Mouse (Mus musculus) heart, embryonic 11.5 days (tissue): Measurements from ENCODE around the gene Grm5. TPM values are rescaled to one million over a fixed set of nuclear protein-coding genes. Genes with fewer than 3 reads are reported as not detected.

Source experiments
- ATAC-seq: fragments of 200-750 bp; cut with Nextera tagmentation; replicated peaks from 2 replicates; pipeline ENCODE4 v1.8.0; 2017; ENCODE audit warnings: moderate library complexity; ENCODE audit not compliant: insufficient number of reproducible peaks, low FRiP score, low TSS enrichment
- H3K27ac ChIP-seq: fragments of 300-500 bp; sonication (generic); 2 replicates; pipeline ENCODE4 v1.5.1; 2014; ENCODE audit warnings: mild to moderate bottlenecking, low read depth, low read length
- H3K27me3 ChIP-seq: fragments of 300-500 bp; sonication (generic); 2 replicates; pipeline ENCODE4 v1.6.1; 2014; ENCODE audit warnings: mild to moderate bottlenecking, low read length, mixed read lengths; ENCODE audit not compliant: control insufficient read depth, insufficient read depth
- H3K36me3 ChIP-seq: fragments of 300-500 bp; sonication (generic); 2 replicates; pipeline ENCODE4 v1.6.1; 2014; ENCODE audit warnings: mild to moderate bottlenecking, low read length, moderate library complexity, mixed read lengths; ENCODE audit not compliant: control insufficient read depth, insufficient read depth
- H3K4me1 ChIP-seq: fragments of 300-500 bp; sonication (generic); 2 replicates; pipeline ENCODE4 v1.6.1; 2014; ENCODE audit warnings: low read length; ENCODE audit not compliant: control insufficient read depth, insufficient read depth
- H3K4me2 ChIP-seq: fragments of 300-500 bp; sonication (generic); 2 replicates; pipeline ENCODE4 v1.6.1; 2014; ENCODE audit warnings: mild to moderate bottlenecking, moderate library complexity
- H3K4me3 ChIP-seq: fragments of 300-500 bp; sonication (generic); 2 replicates; pipeline ENCODE4 v1.5.1; 2014; ENCODE audit warnings: low read depth, low read length
- H3K9ac ChIP-seq: fragments of 300-500 bp; sonication (generic); 2 replicates; pipeline ENCODE4 v1.6.1; 2014; ENCODE audit warnings: mild to moderate bottlenecking, low read depth, low read length, moderate library complexity
- H3K9me3 ChIP-seq: fragments of 300-500 bp; sonication (generic); replicated peaks from 2 replicates; pipeline ENCODE4 v1.6.1; 2016; ENCODE audit warnings: low read length; ENCODE audit not compliant: control insufficient read depth
- WGBS: fragments of 180-500 bp; shearing (Covaris S2); extraction: QIAGEN DNeasy Blood & Tissue Kit; methylation state at CpG from one replicate; pipeline ENCODE4 v1.1.7; 2014; ENCODE audit not compliant: insufficient replicate concordance; 5-methylcytosine and 5-hydroxymethylcytosine counted together
- polyA plus RNA-seq: library from polyadenylated mRNA; unstranded; fragments of >200 nt; fragmentation: Nextera tagmentation; extraction: Ambion mirVana; gene quantifications from 2 replicates; pipeline ENCODE4 v1.2.1, GENCODE M21; 2014

Grm5 gene
- polyA plus RNA-seq, 1 experiment from 2014 or later = 0.04 TPM

DNA sequence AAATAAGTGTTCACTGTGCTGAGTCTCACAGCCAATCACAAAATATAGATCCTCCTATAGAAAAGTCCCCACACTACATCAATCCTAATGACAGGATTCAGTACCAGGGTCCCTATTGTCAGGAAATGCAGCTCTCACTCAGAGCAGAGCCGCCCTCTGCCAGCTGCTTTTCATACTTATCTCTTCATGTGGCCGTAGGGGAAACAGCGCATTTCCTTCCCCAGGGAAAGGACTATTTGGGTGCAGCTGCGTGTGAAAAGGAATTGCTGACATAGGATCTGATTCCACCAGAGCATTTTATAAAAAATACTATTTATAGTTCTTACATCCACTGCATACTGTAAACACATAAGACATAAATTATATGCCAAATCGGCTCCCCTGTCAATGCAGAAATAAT, 354.3 kb downstream of the Grm5 start:
- Histone ChIP-seq H3K27me3 (no peaks in the 10 kb centered on the region), H3K36me3 (no peaks in the 10 kb centered on the region), H3K27ac (no peak overlapping the region), H3K4me2 (no peak overlapping the region), H3K9me3 (no peaks in the 10 kb centered on the region), H3K4me3 (no peak overlapping the region), H3K9ac (no peak overlapping the region), H3K4me1 (no peaks in the 10 kb centered on the region)
- no peak for ATAC-seq
- WGBS = 36% methylated on average over 5 of the region's 5 CpGs

DNA sequence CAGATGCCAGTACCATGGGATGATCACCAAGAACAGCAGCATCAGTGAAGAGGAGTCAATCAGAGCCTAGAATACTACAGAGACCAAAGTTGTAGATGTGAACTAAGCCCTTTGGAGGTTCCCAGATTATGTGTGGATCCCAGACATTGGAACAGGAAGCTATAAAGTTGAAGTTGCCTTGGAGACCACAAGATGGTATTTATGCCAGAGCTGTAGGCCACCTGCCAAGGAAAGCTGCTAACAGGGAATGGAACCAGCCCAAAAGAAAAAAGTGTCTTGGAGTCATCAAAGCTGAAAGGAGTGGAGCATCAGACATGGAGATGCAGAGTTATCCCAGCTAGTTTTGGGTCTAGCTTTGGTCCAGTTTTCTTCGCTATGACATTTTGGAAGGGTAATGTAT, 366.2 kb downstream of the Grm5 start:
- 83% methylated on average over 1 of the region's 1 CpGs for WGBS
- ATAC-seq = no peak

DNA sequence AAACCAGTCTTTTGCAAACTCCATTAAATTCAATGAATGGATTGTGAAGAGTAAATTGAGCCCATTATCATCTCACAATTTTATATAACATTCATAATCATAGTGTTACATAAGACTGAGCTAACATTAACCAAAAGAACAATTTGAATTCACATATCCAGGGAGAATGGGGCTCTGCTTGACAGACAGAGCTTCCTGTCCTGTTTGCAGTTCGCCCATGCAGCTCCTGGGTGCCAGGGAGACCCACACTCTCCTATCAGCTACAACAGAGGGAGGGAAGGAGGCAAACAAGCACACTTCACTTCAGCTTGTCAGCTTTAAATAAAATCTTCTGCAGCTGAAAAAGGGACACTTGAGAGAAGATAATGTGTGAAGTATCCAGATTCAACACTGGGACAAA, 389.2 kb downstream of the Grm5 start:
- Histone ChIP-seq H3K36me3 (no peaks in the 10 kb centered on the region), H3K4me2 (no peak overlapping the region), H3K4me3 (no peak overlapping the region), H3K27me3 (no peaks in the 10 kb centered on the region), H3K27ac (no peak overlapping the region), H3K9ac (no peak overlapping the region), H3K4me1 (no peaks in the 10 kb centered on the region), H3K9me3 (no peaks in the 10 kb centered on the region)
- 46% methylated on average over 1 of the region's 1 CpGs for WGBS
- ATAC-seq = no peak

More for the DNA sequence above, 366.2 kb downstream of the Grm5 start:
- no peaks in the 10 kb centered on the region for H3K4me1 ChIP-seq
- H3K27ac ChIP-seq = no peak overlapping the region
- H3K4me3 ChIP-seq = no peak overlapping the region
- H3K9ac ChIP-seq = no peak overlapping the region
- H3K36me3 ChIP-seq = no peaks in the 10 kb centered on the region
- no peak overlapping the region for H3K4me2 ChIP-seq
- no peaks in the 10 kb centered on the region for H3K9me3 ChIP-seq
- no peaks in the 10 kb centered on the region for H3K27me3 ChIP-seq

DNA sequence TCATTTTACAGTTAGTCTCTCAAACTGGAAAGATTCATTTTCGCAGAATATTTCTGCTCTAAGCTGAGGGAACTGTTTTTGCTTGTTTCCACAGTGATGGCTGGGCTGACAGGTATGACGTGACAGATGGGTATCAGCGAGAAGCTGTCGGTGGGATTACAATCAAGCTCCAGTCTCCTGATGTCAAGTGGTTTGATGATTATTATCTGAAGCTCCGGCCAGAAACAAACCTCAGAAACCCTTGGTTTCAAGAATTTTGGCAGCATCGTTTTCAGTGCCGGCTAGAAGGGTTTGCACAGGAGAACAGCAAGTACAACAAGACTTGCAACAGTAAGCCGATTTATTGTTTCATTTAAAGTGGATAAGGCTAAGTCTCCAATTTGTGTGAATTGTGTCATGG, 391.1 kb downstream of the Grm5 start:
- no peak overlapping the region for H3K27ac ChIP-seq
- no peaks in the 10 kb centered on the region for H3K36me3 ChIP-seq
- H3K27me3 ChIP-seq = no peaks in the 10 kb centered on the region
- no peak overlapping the region for H3K9ac ChIP-seq
- no peak overlapping the region for H3K4me2 ChIP-seq
- ATAC-seq = no peak
- no peaks in the 10 kb centered on the region for H3K9me3 ChIP-seq
- H3K4me1 ChIP-seq = no peaks in the 10 kb centered on the region
- H3K4me3 ChIP-seq = no peak overlapping the region
- WGBS = 78% methylated on average over 8 of the region's 8 CpGs

DNA sequence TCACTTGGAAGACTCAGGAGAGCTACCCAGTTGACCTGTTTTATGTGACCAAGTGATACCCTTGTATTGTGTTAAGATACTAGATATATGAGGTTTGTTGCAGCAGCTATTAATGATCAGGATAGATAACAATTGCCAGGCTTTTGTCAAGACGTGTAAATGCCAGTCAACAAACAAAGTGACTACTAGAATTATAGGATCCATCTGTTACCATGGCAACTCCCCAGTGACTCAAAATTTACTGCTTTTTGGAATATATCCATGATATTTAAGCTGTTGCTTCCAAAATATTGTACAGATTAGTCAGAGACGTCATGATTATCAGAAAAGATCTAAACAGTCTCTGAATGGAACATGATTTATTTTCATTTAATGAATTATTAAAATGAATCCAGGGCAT, 399.5 kb downstream of the Grm5 start:
- Histone ChIP-seq H3K27ac (no peak overlapping the region), H3K4me2 (no peak overlapping the region), H3K27me3 (no peaks in the 10 kb centered on the region), H3K36me3 (no peaks in the 10 kb centered on the region), H3K9me3 (no peaks in the 10 kb centered on the region), H3K4me3 (no peak overlapping the region), H3K9ac (no peak overlapping the region), H3K4me1 (no peaks in the 10 kb centered on the region)
- no peak for ATAC-seq
- WGBS = 76% methylated on average over 2 of the region's 2 CpGs

DNA sequence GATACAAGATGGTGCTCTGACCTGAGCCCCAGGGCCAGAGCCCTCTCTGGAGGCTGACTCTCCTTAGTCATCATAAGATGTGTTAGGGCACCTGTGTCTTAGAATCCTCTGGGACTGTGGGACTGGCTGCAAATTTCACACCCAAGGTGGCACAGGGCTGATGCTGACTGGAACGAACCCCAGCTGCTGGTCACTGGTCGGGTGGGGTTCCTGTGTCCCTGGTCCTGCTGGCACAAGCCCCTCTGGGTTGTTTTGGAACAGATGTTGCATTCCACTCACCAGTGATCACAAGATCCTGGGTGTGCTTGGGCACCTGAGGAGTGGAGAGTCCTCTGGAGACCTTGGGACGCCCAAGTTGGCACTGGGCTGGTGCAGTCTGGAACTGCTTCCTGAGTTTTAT, 430.5 kb downstream of the Grm5 start:
- 76% methylated on average over 3 of the region's 3 CpGs for WGBS
- H3K27me3 ChIP-seq = no peaks in the 10 kb centered on the region
- H3K4me2 ChIP-seq = no peak overlapping the region
- no peaks in the 10 kb centered on the region for H3K36me3 ChIP-seq
- no peaks in the 10 kb centered on the region for H3K9me3 ChIP-seq
- no peak overlapping the region for H3K4me3 ChIP-seq
- no peak for ATAC-seq
- H3K4me1 ChIP-seq = no peaks in the 10 kb centered on the region
- H3K9ac ChIP-seq = no peak overlapping the region
- H3K27ac ChIP-seq = no peak overlapping the region

DNA sequence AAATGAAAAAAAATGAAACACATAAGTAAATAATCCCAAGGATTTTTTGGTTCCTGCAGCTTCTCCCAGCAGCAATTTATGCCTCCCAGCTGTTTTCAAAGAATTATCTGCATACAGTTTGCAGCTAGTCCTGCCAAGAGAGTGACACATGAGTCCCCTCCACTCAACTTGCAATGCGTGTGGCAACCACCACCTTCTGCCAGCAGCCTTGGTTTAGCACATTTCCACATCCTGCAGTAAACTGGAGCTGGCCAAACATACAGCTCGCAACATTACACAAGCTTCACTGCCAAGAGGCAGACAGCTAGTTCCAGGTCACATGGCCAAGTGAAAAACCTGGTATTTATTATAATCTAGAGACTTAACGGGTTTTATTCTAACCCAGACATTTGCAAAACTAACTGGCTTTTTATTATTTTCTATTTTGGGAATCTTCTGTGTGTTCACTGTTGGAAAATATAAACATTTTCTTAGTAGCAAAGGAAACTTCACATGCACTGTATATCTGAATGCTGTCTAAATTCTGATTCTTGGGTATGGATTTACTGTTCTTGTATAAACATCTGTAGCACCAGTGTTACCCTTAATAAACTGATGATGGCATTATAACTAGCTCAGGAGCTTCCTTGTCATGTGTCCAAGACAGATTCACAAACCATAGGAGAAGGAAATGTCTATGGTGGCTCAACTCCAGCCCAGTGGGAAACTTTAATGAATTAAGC, 443.6 kb downstream of the Grm5 start:
- no peaks in the 10 kb centered on the region for H3K9me3 ChIP-seq
- H3K27ac ChIP-seq = no peak overlapping the region
- H3K9ac ChIP-seq = no peak overlapping the region
- no peaks in the 10 kb centered on the region for H3K4me1 ChIP-seq
- WGBS = 68% methylated on average over 3 of the region's 3 CpGs
- no peaks in the 10 kb centered on the region for H3K27me3 ChIP-seq
- H3K36me3 ChIP-seq = no peaks in the 10 kb centered on the region
- ATAC-seq = no peak
- H3K4me3 ChIP-seq = no peak overlapping the region
- H3K4me2 ChIP-seq = no peak overlapping the region

DNA sequence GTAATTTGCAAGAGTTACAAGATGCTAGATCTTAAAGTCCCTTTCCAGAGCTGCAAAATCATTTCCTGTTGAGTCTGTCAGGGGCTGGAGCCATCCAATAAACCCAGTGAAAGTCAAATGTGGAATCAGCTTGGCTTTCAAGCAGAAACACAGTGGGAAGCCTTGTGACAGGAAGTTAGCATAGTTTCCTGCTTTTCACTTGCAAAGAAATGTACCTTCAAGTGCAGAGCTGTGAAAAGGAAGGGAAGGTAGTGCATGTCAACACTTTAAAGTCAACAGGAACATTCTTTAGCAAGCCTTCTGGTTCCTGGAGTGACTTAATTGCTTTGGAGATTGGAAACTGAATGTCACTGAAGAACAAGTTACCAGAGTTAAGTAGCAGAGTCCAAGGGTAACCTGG, 463.4 kb downstream of the Grm5 start:
- Histone ChIP-seq H3K27ac (no peak overlapping the region), H3K4me1 (no peaks in the 10 kb centered on the region), H3K4me3 (no peak overlapping the region), H3K36me3 (no peaks in the 10 kb centered on the region), H3K9me3 (no peaks in the 10 kb centered on the region), H3K4me2 (no peak overlapping the region), H3K9ac (no peak overlapping the region), H3K27me3 (no peaks in the 10 kb centered on the region)
- no peak for ATAC-seq

DNA sequence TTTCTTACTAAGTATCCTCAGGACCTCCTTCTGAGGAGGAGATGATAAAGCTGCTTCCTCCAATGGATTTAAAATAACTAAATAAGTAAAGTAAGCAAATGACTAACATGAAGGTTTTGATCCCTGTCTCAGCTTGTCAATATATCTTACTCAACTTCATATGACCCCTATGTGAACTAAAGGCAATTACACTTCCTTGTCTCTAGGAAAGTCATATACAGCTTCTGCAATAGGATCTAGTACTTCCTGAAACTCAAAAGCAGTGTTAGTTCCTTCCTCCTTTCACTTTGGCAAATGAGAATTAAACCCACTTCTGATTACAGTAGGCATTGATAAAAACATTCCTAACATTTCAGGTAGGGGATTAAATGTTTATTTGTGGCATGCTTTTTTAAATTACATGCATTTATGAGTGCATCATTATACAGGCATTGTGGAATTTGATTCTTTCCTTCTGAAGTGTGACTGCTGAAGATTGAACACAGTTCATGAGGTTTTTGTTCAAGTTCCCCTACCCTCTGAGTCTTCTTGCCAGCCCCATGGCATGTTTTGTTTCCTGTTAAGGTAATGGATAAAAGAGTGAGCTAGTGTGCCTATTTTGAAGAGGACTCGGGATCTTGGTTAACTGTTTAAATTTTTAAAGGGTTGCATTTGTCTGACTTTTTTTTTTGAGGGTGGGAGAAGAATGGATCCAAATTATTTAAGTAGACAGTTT, 470.4 kb downstream of the Grm5 start:
- Histone ChIP-seq H3K9me3 (no peaks in the 10 kb centered on the region), H3K36me3 (no peaks in the 10 kb centered on the region), H3K4me2 (no peak overlapping the region), H3K27ac (no peak overlapping the region), H3K4me3 (no peak overlapping the region), H3K9ac (no peak overlapping the region), H3K4me1 (no peaks in the 10 kb centered on the region), H3K27me3 (no peaks in the 10 kb centered on the region)
- 63% methylated on average over 1 of the region's 1 CpGs for WGBS
- ATAC-seq = no peak
